Mouse (Mus musculus) fat pad, adult 2 months (tissue): ENCODE results near the gene Dhx36.

Experiments
- DNase-seq: peaks from one replicate; pipeline ENCODE4 v3.0.0-alpha.2; 2011; ENCODE audit warnings: low read depth, low spot score; ENCODE audit errors: extremely low read depth

Gene Dhx36

GRCm38 (mm10) chr3:62506488-62507205, at the start of gene Dhx36:
Dhx36 (minus strand) TSS chr3:62507004.
- peak; percentile 33 for DNase-seq

- no peak for DNase-seq
Measured at GRCm38 (mm10) chr3:62527593-62527992, 20.8 kb upstream of the Dhx36 start.

- DNase-seq: no peak
Measured at GRCm38 (mm10) chr3:62527160-62527559, 20.4 kb upstream of the Dhx36 start.

GRCm38 (mm10) chr3:62507206-62507647, 423 bp upstream of the Dhx36 start:
- no peak for DNase-seq

GRCm38 (mm10) chr3:62505166-62505900, 1.5 kb downstream of the Dhx36 start:
- DNase-seq: no peak

GRCm38 (mm10) chr3:62499327-62499726, 7.5 kb downstream of the Dhx36 start:
- no peak for DNase-seq

- no peak for DNase-seq
Measured at GRCm38 (mm10) chr3:62492568-62492967, 14.2 kb downstream of the Dhx36 start.

GRCm38 (mm10) chr3:62484340-62484739, 22.5 kb downstream of the Dhx36 start:
- DNase-seq: no peak

- no peak for DNase-seq
Measured at GRCm38 (mm10) chr3:62470179-62470578, 36.6 kb downstream of the Dhx36 start.

GRCm38 (mm10) chr3:62464276-62464675, 42.5 kb downstream of the Dhx36 start:
- no peak for DNase-seq

- no peak for DNase-seq
Measured at GRCm38 (mm10) chr3:62459483-62459882, 47.3 kb downstream of the Dhx36 start.

GRCm38 (mm10) chr3:62458284-62459013, 48.4 kb downstream of the Dhx36 start:
- no peak for DNase-seq

- no peak for DNase-seq
Measured at GRCm38 (mm10) chr3:62455854-62456253, 51.0 kb downstream of the Dhx36 start.

GRCm38 (mm10) chr3:62454096-62454495, 52.7 kb downstream of the Dhx36 start:
- no peak for DNase-seq

- no peak for DNase-seq
Measured at GRCm38 (mm10) chr3:62452961-62453360, 53.8 kb downstream of the Dhx36 start.

- no peak for DNase-seq
Measured at GRCm38 (mm10) chr3:62449871-62450496, 56.8 kb downstream of the Dhx36 start.

- no peak for DNase-seq
Measured at GRCm38 (mm10) chr3:62447151-62447550, 59.7 kb downstream of the Dhx36 start.

GRCm38 (mm10) chr3:62446271-62446670, 60.5 kb downstream of the Dhx36 start:
- no peak for DNase-seq

GRCm38 (mm10) chr3:62443582-62444194, 63.1 kb downstream of the Dhx36 start:
- no peak for DNase-seq

- DNase-seq: no peak
Measured at GRCm38 (mm10) chr3:62440431-62440969, 66.3 kb downstream of the Dhx36 start.
